Mouse (Mus musculus) C2C12 (cell line): Measurements from ENCODE around the gene Ank2.

Experiments
- CEBPB ChIP-seq: IDR thresholded peaks from one replicate; pipeline ENCODE4 v1.6.1; 2011; ENCODE audit warnings: low read depth, mild to moderate bottlenecking, control low read depth, moderate library complexity
- CTCF ChIP-seq: IDR thresholded peaks from one replicate; pipeline ENCODE4 v1.5.1; 2011; ENCODE audit not compliant: control insufficient read depth, insufficient read depth, insufficient read length
- MAX ChIP-seq: IDR thresholded peaks from one replicate; pipeline ENCODE4 v1.6.1; 2011; ENCODE audit warnings: mild to moderate bottlenecking, control low read depth
- MYOD1 ChIP-seq: IDR thresholded peaks from one replicate; pipeline ENCODE4 v1.6.1; 2011; ENCODE audit warnings: low read depth; ENCODE audit not compliant: control insufficient read depth, insufficient read length
- MYOG ChIP-seq: IDR thresholded peaks from one replicate; pipeline ENCODE4 v1.6.1; 2011; ENCODE audit not compliant: control insufficient read depth, insufficient read length; ENCODE audit errors: extremely low read depth
- USF1 ChIP-seq: IDR thresholded peaks from one replicate; pipeline ENCODE4 v1.6.1; 2011; ENCODE audit warnings: low read depth, mild to moderate bottlenecking, control low read depth, moderate library complexity

DNA sequence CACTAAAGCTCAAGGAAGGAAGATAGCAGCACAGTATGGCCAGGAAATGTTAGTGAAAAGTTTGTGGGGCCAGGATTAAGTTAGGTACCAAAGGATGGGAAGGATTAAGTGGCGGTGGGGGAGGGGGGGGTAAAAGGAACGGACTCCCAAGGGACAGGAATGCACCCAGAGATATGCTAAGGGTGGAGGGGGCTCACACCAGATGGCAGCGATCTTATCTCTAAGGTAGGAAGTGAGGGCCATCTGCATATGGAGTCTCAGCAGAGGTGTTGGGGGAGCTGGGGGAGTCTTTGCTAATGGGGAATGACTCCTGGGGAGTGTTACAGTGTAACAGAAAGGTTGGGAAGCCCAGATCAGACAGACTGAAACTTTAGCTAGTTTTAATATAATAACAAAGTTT, 39.3 kb downstream of the Ank2 start:
- TF ChIP-seq MAX (no peak), CEBPB (no peak), CTCF (no peak), MYOG (no peak), USF1 (no peak), MYOD1 (no peak)
